Mouse (Mus musculus): ENCODE data around the gene Dnajc5. TPM values are rescaled to one million over a fixed set of nuclear protein-coding genes. Genes with fewer than 3 reads are reported as not detected.

Gene Dnajc5
- polyA plus RNA-seq, 1 experiment from 2014 or later = 297 TPM

DNA sequence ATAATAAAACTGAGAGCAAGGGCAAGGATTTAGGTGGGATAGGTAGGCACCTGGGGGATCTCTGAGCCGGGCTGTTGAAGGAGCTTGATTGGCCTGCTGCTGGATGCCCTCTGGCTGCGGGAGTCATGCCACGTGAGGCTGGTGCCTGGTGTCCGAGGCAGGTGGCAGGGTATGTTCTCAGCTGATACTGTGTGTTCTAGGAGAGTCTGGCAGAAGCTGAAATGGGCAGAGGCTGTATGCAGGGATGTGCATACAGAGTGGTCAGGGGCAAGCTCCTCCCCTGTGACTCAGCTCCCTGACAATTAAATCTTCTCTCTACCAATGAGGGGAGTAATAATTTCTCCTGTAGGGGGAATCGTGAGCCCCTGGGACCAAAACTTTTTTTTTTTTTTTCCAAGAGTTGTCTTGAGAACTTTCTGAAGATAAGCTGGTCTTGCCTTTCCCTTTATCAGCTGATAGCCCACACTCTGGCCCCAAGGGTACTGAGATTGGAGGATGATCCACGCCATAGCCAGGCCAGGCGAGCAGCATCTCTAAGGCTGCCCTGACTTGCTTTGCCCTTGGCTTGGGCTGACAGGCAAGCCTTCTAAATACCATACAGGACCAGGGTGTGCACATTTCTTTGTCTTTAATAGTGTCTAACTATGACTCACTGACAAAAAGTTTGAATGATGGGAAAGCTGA lies 77.2 kb downstream of the Dnajc5 start:
- ATAC-seq (replicated peaks) = no peak
- Histone ChIP-seq H3K9me3 (no peaks in the 10 kb centered on the region), H3K9ac (no peak overlapping the region), H3K27ac (peak overlapping the region; percentile 91; the same call in 1 of the 2 replicates), H3K4me1 (peaks cover 52% of the 10 kb centered on the region), H3K27me3 (replicated peaks) (no peaks in the 10 kb centered on the region), H3K4me2 (peak overlapping the region; percentile 87), H3K4me3 (peak overlapping the region; percentile 72; the same call in 1 of the 2 replicates), H3K36me3 (replicated peaks) (no peaks in the 10 kb centered on the region; the same call in 1 of the 2 replicates)
- WGBS = 69% methylated on average over 7 of the region's 7 CpGs

- WGBS = under 1% methylated on average over 71 of the region's 71 CpGs
- peak within 1 kb of the TSS; percentile 87 for H3K4me2 ChIP-seq
- peak; percentile 49 for ATAC-seq (replicated peaks)
- H3K27me3 ChIP-seq (replicated peaks) = no peaks in the 10 kb centered on the region
- peak within 1 kb of the TSS; percentile 93 for H3K9ac ChIP-seq
- H3K4me3 ChIP-seq = peak within 1 kb of the TSS; percentile 72
- H3K36me3 ChIP-seq (replicated peaks) = no peaks in the 10 kb centered on the region; the same call in 1 of the 2 replicates
- H3K27ac ChIP-seq = peak within 1 kb of the TSS; percentile 91
- H3K9me3 ChIP-seq = no peaks in the 10 kb centered on the region
- H3K4me1 ChIP-seq = peaks cover 48% of the 10 kb centered on the region
Observed at GRCm38 (mm10) chr2:181598454-181599351, 78.4 kb downstream of the Dnajc5 start, which contains the start of gene Samd10. Gene Samd10, minus strand, starts transcription at chr2:181599212.

DNA sequence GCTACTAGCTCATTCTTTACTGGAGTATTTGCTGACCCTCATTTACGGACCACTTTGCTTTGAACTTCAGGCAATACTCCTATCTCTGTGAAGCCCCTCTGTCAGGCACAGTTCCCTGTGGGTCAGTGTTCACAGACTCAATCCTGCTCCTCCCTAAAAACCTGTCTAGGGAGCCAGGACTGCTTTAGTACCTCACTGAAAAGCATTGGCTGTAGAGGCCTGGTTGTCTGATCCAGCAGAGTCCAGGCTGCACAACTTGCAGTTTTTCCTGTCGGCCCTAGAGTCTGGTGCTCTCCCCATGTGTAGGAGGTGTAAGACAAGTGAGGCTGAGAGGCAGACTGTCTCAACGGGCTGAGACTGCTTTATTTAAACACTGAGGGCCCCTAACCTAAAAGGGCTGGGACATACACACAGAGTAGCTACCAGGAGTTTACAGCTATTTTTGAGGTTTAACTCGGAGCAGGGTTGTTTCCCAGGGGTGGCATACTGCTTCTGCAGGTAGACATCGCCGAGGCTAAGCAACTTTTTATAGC lies 80.0 kb downstream of the Dnajc5 start:
- WGBS = 70% methylated on average over 6 of the region's 6 CpGs
- Histone ChIP-seq H3K27ac (peak overlapping the region; percentile 81; the same call in 1 of the 2 replicates), H3K4me2 (peak overlapping the region; percentile 66), H3K4me1 (peaks cover 45% of the 10 kb centered on the region), H3K9ac (no peak overlapping the region), H3K36me3 (replicated peaks) (no peaks in the 10 kb centered on the region; the same call in 1 of the 2 replicates), H3K27me3 (replicated peaks) (no peaks in the 10 kb centered on the region), H3K4me3 (peak overlapping the region; percentile 91), H3K9me3 (no peaks in the 10 kb centered on the region)
- 0 out of 2 replicates have a peak, but pooled peaks have one; percentile 0 for ATAC-seq (replicated peaks)

DNA sequence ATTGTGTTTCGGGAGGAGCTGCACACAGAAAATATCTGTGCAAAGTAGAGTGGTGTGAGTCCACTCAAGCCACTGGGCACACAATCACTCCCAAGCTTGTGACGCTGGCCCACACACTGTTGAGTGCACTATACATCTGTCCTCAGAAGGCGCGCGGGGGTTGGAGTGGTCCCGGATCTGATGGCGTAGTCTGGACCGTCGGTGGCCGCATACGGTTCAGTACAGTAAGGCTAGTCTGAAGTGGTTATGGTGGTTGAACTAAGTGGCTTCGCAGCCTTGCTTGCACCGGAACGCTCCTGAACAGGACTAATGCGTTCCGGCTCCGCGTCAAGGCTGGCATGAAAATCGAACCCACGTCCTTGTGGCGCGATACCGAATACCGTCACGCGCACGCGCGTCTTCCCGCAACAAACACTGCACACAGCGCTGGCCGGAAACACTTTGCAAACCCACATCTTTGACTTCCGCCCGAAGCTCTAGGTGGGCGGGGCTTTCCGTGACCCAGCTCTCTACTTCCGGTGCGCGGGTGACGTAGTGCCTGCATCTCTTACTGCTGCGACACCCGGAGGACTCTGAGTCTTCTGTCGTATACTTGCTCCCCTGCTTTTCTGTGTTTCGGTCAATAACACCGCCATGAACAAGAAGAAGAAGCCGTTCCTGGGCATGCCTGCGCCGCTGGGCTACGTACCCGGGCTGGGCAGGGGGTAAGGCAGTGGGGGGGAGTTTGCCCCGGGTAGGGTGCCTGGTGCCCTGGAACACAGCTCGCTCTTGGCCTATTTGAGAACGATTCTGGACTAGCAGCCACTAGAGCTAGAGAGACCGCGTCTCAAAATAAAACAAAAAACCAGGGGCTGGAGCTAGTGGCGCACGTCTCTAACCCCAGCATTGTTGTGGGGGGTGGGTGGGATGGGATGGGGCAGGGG lies 80.8 kb downstream of the Dnajc5 start:
- peak overlapping the region; percentile 66 for H3K4me2 ChIP-seq
- no peaks in the 10 kb centered on the region for H3K9me3 ChIP-seq
- no peaks in the 10 kb centered on the region for H3K27me3 ChIP-seq (replicated peaks)
- peak overlapping the region; percentile 81 for H3K27ac ChIP-seq
- H3K4me1 ChIP-seq = peaks cover 44% of the 10 kb centered on the region
- H3K9ac ChIP-seq = peak overlapping the region; percentile 91
- 1% methylated on average over 57 of the region's 57 CpGs for WGBS
- peak overlapping the region; percentile 91 for H3K4me3 ChIP-seq
- ATAC-seq (replicated peaks) = peak; percentile 92
- H3K36me3 ChIP-seq (replicated peaks) = no peaks in the 10 kb centered on the region; the same call in 1 of the 2 replicates

- Histone ChIP-seq H3K36me3 (replicated peaks) (no peaks in the 10 kb centered on the region; the same call in 1 of the 2 replicates), H3K9me3 (no peaks in the 10 kb centered on the region), H3K4me2 (peak overlapping the region; percentile 66), H3K9ac (peak overlapping the region; percentile 91), H3K27me3 (replicated peaks) (no peaks in the 10 kb centered on the region), H3K4me1 (peaks cover 44% of the 10 kb centered on the region), H3K4me3 (peak overlapping the region; percentile 91), H3K27ac (peak overlapping the region; percentile 81)
- ATAC-seq (replicated peaks) = no peak
- WGBS = 30% methylated on average over 10 of the region's 10 CpGs
Observed at GRCm38 (mm10) chr2:181601751-181602145, 81.5 kb downstream of the Dnajc5 start.

DNA sequence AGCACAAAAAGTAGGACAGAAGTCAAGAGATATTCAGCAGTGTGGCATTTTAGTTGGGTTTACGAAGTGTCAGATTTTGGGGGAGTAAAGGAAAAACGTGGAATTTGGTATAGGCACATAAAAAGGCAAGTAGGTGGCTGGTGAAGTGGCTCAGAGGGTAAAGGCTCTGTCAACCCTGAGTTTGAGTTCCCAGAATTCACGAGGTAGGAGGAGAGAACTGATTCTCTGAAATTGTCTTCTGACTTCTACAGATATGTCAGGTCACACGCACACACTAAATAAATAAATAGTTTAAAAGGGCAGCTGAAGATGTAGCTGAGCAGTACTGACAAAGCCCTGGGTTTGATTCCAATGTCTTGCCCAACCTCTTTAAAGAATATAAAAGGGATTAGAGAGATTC lies 82.1 kb downstream of the Dnajc5 start:
- H3K9ac ChIP-seq = no peak overlapping the region

More for the DNA sequence above, 82.1 kb downstream of the Dnajc5 start:
- 72% methylated on average over 4 of the region's 4 CpGs for WGBS
- H3K4me3 ChIP-seq = no peak overlapping the region
- ATAC-seq (replicated peaks) = no peak
- peaks cover 38% of the 10 kb centered on the region for H3K4me1 ChIP-seq
- H3K36me3 ChIP-seq (replicated peaks) = no peaks in the 10 kb centered on the region
- H3K9me3 ChIP-seq = no peaks in the 10 kb centered on the region
- peak overlapping the region; percentile 66 for H3K4me2 ChIP-seq
- no peak overlapping the region for H3K27ac ChIP-seq
- H3K27me3 ChIP-seq (replicated peaks) = no peaks in the 10 kb centered on the region

Small RNA genes within 50 kb of the gene (microRNA-seq; reads per million reads assigned to microRNA genes)
- gene Mir7006 = not detected

Other genes with a start within 250 kb of the Dnajc5 start
- 18.1 and 19.4 TPM in 2 replicates for gene Gmeb2, start 232.4 kb upstream of the Dnajc5 start, polyA plus RNA-seq (2015; fragmentation: Nextera tagmentation; extraction: Ambion mirVana)
- 1,443 and 1,470 TPM in 2 replicates for gene Stmn3, start 206.0 kb upstream of the Dnajc5 start, polyA plus RNA-seq (2015; fragmentation: Nextera tagmentation; extraction: Ambion mirVana)
- gene Rtel1, start 200.7 kb upstream of the Dnajc5 start, polyA plus RNA-seq (2015; fragmentation: Nextera tagmentation; extraction: Ambion mirVana) = 44.1 and 50.0 TPM in 2 replicates
- gene Zgpat, start 155.6 kb upstream of the Dnajc5 start, polyA plus RNA-seq (2015; fragmentation: Nextera tagmentation; extraction: Ambion mirVana) = 96.4 and 103 TPM in 2 replicates
- gene Arfrp1, start 155.1 kb upstream of the Dnajc5 start, polyA plus RNA-seq (2015; fragmentation: Nextera tagmentation; extraction: Ambion mirVana) = 96.4 and 99.7 TPM in 2 replicates
- gene Lime1, start 140.4 kb upstream of the Dnajc5 start, polyA plus RNA-seq (2015; fragmentation: Nextera tagmentation; extraction: Ambion mirVana) = 66.3 and 71.4 TPM in 2 replicates
- 23.8 and 26.0 TPM in 2 replicates for gene Zbtb46, start 61.1 kb upstream of the Dnajc5 start, polyA plus RNA-seq (2015; fragmentation: Nextera tagmentation; extraction: Ambion mirVana)
- 0.09 and 0.12 TPM in 2 replicates for gene Abhd16b, start 27.3 kb upstream of the Dnajc5 start, polyA plus RNA-seq (2015; fragmentation: Nextera tagmentation; extraction: Ambion mirVana)
- 117 TPM in 2 replicates for gene Tpd52l2, start 23.3 kb upstream of the Dnajc5 start, polyA plus RNA-seq (2015; fragmentation: Nextera tagmentation; extraction: Ambion mirVana)
- gene Uckl1, start 64.4 kb downstream of the Dnajc5 start, polyA plus RNA-seq (2015; fragmentation: Nextera tagmentation; extraction: Ambion mirVana) = 77.2 and 81.8 TPM in 2 replicates
- gene Prpf6, start 71.4 kb downstream of the Dnajc5 start, polyA plus RNA-seq (2015; fragmentation: Nextera tagmentation; extraction: Ambion mirVana) = 68.4 and 69.0 TPM in 2 replicates
- 97.1 and 111 TPM in 2 replicates for gene Zfp512b, start 72.3 kb downstream of the Dnajc5 start, polyA plus RNA-seq (2015; fragmentation: Nextera tagmentation; extraction: Ambion mirVana)
- 232 and 239 TPM in 2 replicates for gene Samd10, start 78.7 kb downstream of the Dnajc5 start, polyA plus RNA-seq (2015; fragmentation: Nextera tagmentation; extraction: Ambion mirVana)
- gene Gm29797, start 136.5 kb downstream of the Dnajc5 start, polyA plus RNA-seq (2015; fragmentation: Nextera tagmentation; extraction: Ambion mirVana) = not detected in 2 replicates
- gene Sox18, start 151.2 kb downstream of the Dnajc5 start, polyA plus RNA-seq (2015; fragmentation: Nextera tagmentation; extraction: Ambion mirVana) = 18.3 and 19.7 TPM in 2 replicates
- 52.2 and 54.5 TPM in 2 replicates for gene Tcea2, start 159.8 kb downstream of the Dnajc5 start, polyA plus RNA-seq (2015; fragmentation: Nextera tagmentation; extraction: Ambion mirVana)
- gene Rgs19, start 173.5 kb downstream of the Dnajc5 start, polyA plus RNA-seq (2015; fragmentation: Nextera tagmentation; extraction: Ambion mirVana) = 65.4 and 67.3 TPM in 2 replicates
- gene Lkaaear1, start 178.0 kb downstream of the Dnajc5 start, polyA plus RNA-seq (2015; fragmentation: Nextera tagmentation; extraction: Ambion mirVana) = not detected in 2 replicates
- gene Oprl1, start 194.5 kb downstream of the Dnajc5 start, polyA plus RNA-seq (2015; fragmentation: Nextera tagmentation; extraction: Ambion mirVana) = 106 and 107 TPM in 2 replicates
- gene Myt1, start 242.8 kb downstream of the Dnajc5 start, polyA plus RNA-seq (2015; fragmentation: Nextera tagmentation; extraction: Ambion mirVana) = 22.0 and 24.6 TPM in 2 replicates